Mouse (Mus musculus): ENCODE measurements at regions not wholly inside any gene's neighbourhood (a gene's known extent, or its start where the extent isn't known, plus 50 kb on each side); places are given as distances from the start of the nearest gene placed in this dataset.
"Not testable (repeated sequence)": the region's sequence is repeated elsewhere in the genome, so short reads cannot be mapped to it uniquely, and the experiment has no call there.

DNA sequence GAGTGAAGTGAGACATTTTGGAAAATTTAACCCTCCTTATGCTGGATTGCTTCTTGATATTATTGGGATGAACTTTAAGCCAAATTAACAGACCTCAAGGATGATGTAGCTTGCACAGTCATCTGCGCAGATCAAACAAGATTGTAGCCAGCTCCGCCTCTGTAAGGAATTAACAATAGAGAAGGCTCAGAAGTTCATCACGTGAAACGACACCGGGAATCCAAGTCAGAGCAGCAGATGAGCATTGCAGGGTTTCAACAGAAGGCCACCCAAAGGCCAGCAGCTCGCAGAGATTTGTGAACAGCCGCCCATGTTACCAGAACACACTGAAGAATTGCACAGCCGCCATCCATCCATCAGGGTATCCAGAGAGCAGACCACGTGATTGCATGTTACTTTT is 391.1 kb downstream of the Med10 start:
- no peak for DNase-seq (ENCODE audit: low spot score in 2 of 2)

DNA sequence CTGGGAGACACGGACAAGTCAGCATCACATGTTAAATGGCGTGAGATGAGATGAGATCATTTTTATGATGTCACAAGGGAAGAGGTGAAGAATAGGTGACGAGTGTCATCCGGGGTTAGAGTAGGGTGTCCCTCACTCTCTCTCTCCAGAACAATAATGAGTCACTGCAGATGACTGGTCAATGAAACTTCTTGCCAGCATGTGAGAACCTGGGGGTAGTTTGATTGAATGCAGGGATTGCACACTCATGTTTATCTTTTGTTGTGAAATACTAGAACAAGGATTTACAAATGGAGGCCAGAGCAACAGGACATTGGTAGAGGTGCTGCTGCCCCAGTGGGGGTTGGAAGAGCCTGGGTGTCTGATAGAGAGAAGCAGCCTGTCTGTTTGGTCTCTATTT is 393.7 kb downstream of the Med10 start:
- DNase-seq (ENCODE audit: low spot score in 2 of 2), result no peak

DNA sequence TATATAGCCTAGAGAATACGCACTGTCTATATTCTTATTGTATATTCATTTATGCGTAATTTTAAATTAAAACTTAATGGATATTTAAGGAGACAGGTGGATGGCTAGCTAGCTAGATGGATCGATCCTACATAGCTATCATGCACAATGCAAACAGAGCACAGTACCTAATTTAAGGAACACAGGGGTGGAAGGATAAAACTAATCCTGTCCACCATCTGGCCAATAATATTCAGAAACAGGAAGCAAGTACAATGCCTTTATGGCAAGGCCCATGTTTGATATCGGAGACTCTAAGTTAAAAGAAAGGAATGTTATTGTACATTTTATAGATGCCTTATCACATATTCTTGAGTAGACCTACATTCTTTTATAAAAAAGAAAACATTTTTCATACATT is 396.4 kb downstream of the Med10 start:
- DNase-seq (ENCODE audit: low spot score in 2 of 2), result no peak

DNA sequence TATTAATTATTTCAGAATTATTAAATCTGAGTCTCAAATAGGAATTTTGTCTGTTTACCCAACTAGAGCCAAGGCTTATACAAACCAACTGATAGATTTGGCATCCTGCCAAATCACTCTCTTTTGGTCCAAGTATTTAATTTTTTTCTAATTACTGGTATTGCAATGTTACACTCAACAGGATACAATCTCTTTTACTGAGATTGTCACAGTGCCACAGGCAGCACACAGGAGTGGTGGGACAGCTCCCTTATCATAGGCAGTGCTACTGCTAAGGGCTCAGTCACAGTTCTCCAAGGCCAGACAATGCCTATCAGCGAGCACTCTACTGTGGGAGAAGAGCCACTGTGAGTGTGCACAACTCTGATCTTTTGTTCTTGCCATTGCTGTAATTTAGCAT is 396.9 kb downstream of the Med10 start:
- DNase-seq (ENCODE audit: low spot score in 2 of 2), result no peak

DNA sequence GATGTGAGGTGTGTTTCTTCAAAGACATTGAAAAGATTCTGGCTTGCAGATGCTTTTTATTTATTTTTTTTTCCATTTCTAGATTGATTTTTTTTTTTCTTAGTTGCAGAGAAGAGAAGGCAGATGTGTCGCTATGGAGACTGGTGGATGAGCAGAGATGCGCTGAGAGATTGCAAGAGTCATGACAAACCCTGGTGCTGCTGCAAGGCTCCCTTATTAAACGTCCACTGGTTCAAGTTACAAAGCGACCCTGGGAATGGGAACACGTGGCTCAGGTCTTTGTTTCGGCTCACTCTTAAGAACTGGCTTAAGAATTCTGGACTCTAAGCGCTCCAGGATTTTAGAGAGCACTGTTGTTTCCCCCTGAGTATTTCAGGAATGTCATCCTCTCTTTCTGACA is 403.1 kb downstream of the Med10 start:
- no peak for DNase-seq (ENCODE audit: low spot score in 2 of 2)

DNA sequence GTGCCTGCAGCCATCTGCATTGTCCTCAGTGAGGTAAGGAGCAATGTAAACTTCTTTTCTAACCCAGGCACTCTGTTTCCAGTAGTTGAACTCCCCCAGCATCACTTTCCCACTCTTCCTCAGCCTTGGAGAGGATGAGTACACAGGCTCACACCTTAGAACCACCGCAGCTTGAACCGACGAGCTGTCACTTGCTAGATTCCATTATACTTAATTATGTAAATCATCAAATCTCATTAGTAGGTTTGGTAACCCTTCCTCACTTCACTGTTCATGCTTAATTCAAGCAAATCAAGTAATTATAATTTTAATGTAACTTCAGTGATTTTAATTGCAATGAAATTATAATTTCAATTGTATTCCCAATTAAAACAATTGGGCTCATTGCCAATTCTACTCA is 408.0 kb downstream of the Med10 start:
- no peak for DNase-seq (ENCODE audit: low spot score in 2 of 2)

DNA sequence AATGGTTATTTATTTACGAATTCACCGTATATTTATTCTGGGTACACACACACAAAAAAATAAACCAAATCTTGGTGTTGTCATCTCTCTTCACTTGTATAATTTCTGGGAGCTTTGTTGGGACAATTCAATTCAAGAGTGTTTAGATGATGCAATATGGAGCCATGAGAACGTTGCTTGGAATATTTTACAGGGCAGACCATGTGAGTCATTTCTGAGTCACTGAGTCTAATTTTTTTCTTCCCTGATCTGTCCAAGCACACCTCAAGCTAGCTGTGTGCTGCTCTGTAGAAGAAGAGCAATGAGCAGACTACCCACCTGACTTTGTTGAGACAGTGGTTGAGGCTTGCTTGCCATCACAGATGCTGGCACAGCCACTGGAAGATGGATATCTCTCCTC is 410.8 kb downstream of the Med10 start:
- DNase-seq (ENCODE audit: low spot score in 2 of 2), result no peak

DNA sequence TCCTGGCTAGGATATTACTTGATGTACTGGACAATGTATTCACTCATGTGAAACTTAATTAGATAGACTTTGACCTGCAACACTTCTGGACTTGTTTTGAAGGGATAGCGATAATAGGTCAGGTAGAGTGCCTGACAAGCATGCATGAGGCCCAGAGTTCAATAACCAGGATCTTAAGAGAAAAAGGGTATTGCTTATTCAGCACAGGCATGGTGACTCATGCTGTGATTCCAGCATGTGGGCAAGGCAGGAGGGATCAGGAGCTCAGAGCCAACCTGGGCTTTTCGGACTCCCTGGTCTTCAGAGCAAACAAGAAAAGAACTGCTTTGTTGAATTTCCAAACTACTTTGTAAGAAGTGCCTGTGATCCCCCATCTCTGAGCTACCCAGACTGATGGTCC is 411.4 kb downstream of the Med10 start:
- DNase-seq (ENCODE audit: low spot score in 2 of 2), result no peak

DNA sequence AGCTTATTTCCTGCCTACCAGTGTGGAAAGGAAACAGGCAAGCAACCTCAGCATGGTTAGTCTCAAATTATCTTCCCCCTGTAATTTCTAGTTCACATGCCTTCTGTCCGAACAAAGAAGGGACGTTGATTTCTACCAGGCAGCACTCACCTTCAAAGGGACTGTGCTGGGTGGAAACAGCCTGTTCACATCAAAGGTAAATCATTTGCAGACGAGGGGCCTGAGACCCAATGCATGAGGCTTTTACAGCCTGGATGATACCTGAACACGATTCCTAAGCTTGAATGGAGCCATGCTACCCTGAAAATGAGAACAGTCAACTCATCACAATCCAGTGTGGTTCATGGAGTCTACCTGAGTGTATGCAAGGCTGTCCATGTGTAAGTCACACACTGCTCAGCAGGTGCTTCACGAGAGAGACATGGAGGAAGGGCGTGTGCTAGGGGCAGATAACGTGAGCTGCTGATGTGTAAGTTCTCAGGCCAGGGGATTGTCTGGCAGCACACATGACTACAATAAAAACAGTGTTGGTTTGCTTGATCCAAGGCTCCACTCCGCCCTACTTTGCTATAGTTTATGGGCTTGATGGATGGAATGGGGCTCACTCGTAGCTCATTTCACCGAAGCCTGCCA is 411.9 kb downstream of the Med10 start:
- DNase-seq (ENCODE audit: low spot score in 2 of 2), result no peak

DNA sequence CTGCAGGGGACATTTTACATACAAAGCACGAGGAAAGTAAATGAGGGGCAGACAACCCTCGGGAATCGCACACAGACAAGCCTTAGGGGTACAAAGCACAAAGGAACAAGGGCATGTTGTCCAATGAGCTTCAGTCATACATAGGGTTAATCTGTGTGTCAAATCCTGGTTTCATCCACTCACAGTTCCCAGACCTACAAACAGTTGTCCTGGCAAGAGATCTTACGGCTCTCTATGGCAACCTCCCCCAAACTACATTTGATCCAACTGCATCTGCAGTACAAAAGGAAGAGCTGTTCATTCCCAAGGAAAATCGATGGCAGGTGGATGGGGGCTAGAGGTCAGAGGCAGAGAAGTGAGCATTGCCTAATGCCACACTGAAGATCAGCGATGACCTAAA is 413.9 kb downstream of the Med10 start:
- DNase-seq (ENCODE audit: low spot score in 2 of 2), result no peak

DNA sequence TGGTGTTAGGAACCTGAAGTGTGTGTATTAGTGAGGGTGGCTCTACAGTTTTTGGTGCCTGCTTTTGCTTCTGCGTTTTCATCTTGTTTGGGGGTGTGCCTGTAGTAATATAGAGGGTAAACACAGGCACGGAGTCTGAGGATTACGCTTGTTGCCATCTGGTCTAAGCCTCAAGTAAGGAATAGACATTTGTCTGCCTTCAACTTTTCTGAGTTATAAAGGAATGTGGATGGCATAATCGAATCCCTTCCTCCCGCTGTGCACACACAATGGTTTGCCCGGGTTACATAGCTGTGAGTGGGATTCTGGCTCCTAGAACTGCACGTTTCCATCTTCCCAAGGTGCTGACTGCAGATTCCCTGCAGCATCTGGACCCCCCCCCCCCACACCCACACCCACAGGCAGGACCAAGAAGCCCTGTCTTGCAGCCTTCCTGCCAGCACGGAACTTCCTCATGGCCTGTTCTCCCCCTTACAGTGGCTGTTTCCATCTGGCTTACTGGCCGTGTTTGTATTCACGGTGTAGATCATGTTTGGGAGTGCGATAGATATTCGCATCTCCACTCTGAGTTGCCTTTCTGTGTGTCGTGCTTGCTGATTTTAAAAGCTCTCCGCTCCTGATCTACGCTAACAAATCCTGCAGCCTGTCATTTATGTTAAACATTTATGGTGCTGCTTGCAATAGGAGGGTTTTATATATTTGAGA is 415.4 kb downstream of the Med10 start:
- DNase-seq (ENCODE audit: low spot score in 2 of 2), result no peak

DNA sequence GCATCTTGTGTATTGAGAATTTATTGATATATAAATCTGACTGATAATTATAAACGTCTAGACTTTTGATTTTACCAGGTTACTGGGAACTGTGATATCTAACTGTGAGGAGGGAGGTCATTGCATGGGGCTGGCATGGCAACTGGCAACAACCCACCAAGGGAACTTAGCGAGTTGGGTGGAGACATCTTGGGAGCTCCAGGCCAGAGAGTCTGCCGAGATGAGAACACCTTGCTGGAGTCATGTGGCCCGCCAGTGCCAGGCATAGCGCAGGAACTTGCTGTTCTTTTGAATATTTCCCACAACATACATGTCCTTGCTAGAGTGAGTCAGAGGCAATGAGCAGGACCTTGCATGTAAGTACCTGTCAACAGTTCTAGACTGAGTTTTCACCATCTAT is 413.9 kb downstream of the Ice1 start:
- DNase-seq (ENCODE audit: low spot score in 2 of 2), result no peak

DNA sequence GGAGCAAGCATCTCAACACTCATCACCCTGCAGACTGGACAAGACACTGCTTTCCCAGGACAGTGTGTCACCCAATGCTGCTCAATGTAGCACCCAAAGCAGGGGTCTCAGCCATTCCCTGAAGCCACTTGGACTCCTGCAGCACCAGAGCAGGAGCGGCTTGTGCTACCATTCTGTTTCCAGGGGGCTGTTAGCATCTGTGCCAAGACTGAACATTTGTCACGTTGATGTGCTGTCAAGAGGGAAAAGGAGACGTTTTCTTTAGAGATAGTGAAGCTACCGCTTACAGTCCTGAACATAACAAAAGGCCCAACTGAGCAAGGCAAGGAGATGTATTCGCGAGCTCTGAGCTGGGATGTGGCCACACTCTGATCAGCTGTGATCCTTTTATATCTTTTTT is 410.3 kb downstream of the Ice1 start:
- no peak for DNase-seq (ENCODE audit: low spot score in 2 of 2)

DNA sequence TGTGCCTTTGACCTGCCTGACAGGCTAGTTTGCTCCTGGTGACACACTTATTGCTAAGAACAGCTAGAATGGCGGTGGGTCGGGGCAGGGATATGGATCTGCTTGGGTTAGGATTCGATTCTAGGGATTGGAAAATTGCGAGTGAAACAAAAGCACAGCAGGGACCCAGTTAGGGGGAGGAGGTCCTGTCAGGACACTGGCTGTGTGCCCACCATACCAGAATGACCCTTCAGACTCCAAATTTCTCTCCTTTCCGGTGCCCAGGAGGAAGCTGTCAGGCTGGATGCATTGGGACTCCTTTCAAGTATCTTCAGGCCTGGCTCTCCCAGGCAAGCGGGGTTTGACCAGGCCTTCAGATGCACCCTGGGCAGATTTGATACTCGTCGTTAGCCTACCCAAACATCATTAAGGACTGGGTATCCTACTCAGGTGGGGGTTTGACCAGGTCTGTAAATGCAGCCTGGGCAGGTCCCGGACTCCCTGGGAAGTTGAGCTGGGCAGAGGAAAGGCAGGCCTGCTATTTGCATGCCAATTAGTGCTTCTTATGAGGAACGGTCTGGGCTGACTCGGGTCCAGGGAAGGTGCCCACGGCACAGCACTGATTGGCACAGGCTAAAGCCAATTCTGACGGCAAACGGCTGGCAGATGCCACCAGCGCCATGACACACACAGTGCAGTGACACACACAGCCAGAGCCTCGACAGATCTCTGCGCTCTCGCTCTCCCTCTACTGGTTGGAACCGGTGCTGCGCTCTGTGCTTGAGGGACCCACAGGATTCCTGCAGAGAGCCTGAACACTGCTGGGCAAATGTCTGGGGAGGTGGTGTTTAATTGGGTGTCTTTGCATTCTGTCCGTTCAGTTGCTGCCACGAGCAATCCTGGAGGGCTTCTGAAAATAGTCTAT is 403.3 kb downstream of the Ice1 start:
- DNase-seq (ENCODE audit: low spot score in 2 of 2), result peak; percentile 91 to 94

DNA sequence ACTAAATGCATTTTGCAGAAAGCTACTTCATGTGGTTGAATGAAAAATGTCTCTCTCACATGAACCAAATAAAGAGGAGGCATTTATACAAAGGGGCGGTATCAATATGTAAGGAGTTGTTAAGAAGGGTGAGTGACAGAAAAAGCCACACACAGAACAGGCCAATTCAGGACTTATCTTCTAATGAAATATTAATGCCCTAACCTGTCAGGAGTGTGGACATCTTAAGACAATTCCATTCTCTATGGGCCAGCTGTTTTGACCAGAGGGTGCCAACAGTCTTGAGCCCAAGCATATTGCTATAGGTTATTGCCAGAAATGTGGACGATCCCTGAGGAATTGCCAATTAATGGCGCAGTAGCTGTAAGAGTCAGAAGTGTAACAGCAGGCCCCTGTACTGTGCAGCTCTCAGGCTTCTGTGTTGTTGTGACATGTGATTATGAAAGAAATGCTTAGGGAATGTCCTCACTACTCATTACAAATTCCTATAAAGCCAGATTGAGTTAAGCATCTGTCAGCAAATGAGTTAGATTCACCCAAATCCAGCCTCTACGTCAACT is 393.8 kb downstream of the Ice1 start:
- no peak for DNase-seq (ENCODE audit: low spot score in 2 of 2)

DNA sequence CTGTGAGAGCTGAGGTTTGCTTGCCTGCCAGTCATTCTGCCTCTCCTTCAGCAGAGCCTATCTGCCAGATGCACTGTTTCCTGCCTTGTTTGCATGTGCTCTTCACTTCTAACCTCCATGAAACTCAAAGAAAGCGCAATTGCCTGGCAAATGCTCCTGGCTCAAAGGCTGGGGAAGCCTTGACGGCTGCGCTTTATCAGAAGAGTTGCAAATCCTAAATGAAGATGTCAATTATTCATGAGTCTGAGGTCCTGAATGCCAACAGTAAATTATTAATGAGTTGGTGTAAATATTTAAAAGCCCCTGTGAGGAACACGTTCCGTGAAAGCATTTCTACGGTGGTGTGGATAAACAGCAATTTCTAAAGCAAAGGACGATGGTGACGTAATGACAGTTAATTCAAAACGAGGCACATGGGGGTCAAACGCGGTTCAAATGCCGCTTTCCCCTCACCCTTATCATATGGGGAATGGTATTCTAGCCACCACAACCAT is 377.4 kb downstream of the Ice1 start:
- no peak for DNase-seq (ENCODE audit: low spot score in 2 of 2)

DNA sequence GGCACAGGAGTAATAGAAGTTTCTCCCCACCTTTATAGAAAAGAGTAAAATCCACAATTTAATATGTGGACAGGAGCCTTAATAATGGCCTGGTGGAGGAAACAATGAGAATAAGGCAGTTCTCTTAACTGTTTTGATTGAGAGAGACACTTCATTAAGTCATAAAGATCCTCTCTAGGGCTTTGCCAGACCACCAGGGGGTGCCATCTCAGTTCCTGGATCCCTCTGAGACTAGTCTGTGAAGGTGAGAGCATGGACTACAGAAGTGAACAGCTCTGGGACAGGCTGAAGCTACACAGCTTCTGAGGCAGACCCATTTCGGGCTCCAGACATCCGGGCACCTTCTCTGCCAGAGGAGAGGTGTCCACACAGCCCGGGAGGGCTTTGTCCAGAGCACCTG is 373.8 kb downstream of the Ice1 start:
- DNase-seq (ENCODE audit: low spot score in 2 of 2), result peak in 1 of 2 experiments; percentile 8

DNA sequence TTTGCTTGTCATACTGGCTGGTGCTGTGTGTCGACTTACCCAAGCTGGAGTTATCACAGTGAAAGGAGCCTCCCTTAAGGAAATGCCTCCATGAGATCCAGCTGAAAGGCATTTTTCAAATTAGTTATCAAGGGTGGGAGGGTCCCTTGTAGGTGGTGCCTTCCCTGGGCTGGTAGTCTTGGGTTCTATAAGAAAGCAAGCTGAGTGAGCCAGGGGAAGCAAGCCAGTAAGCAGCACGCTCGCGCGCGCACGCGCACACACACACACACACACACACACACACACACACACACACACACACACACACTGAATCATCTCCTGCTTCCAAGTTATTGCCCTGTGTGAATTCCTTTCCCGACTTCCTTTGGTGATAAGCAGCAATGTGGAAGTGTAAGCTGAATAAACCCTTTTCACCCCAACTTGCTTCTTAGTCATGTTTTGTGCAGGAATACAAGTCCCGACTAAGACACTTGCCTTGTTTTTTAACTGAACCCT is 360.5 kb downstream of the Ice1 start:
- DNase-seq (ENCODE audit: low spot score in 2 of 2), result not testable (repeated sequence)

DNA sequence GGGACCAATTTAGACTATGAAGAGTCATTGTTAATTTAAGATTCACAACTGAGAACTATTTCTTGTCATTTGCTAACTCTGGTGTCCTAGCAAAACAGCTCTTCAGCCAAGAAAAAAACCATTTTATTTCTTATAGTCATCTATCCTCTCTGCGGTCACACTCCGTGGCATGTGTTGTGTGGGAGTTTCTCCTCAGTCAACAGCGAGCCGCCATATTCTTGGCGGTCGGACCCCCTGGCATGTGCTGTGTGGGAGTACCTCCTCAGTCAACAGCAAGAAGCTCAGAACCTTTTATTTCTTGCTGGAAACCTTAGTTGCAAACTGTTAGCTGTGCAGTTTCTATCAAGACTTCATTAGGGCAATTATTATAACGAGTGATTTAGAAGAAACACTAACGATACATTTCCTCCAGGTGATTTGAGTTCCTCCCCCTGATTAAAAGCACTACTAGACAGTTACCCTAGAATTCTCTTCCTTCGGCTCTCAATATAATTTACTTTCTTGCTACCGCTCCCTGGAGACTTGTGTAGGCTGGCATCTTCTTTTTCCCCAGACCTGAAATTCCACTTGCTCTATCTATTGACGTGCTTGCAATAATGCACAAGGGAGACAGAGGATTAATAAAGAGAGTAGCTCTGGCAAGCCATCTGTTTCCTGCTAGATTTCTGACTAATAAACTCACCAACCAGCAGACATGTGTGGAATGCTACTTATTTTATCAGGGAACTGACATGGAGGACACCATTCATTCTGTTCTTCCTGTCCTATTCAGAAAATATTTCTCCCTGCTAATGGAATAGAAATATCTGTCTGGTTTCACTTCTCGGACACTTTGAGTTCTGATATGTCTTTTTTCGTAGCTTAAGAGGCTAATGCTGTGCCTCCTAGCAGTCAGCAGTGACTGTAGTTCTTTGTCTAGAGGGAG is 359.5 kb downstream of the Ice1 start:
- DNase-seq (ENCODE audit: low spot score in 2 of 2), result peak; percentile 86 to 88

DNA sequence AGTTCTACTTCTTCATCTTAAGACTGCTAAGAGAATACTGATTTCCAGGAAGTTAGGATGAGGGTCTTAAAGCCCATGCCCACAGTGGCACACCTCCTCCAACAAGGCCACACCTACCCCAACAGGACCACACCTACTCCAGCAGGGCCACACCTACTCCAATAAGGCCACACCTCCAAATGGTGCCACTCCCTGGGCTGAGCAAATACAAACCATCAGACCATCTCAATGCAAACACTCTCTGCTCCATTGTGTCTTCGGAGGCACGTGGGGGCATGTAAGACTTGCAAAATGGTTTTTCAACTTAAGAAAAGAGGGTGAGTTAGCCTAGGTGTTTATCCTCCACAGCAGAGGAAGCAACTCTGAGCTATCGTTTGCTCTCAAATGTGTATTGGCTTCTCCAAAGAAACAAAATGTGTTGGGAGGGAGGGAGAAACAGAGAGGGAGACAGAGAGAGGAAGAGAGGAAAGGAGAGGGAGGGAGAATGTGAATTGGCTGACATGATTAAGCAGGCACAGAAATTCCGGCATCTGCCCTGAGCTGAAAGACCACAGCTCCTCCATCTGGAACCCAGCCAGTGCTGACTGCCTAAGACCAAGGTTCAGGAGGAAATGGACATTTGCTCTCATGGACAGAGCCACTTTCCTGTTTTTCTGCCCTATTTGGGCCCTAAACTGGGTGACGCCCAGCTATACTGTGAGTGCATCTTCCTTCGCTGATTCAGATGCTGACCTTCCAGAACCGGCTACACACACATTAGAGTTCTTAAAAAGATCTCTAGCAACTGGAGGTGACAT is 356.2 kb downstream of the Ice1 start:
- DNase-seq (ENCODE audit: low spot score in 2 of 2), result no peak

Data from left cerebral cortex, adult 18-20 months (tissue).